Mouse (Mus musculus) MEL (cell line): ENCODE data around the gene Per2. TPM values are rescaled to one million over a fixed set of nuclear protein-coding genes. Genes with fewer than 3 reads are reported as not detected.

Experiments used
- DNase-seq: peaks from one replicate; pipeline ENCODE4 v3.0.0; 2011; ENCODE audit warnings: low read depth, low spot score
- H3K27ac ChIP-seq: 2 replicates; pipeline ENCODE4 v1.5.1; 2012; ENCODE audit warnings: low read depth, mild to moderate bottlenecking, control low read depth, low read length, moderate library complexity; ENCODE audit not compliant: control insufficient read depth
- H3K27me3 ChIP-seq, 2 experiments: fragments of 150-350 bp in 1 of 2; sonication (generic) in 1 of 2; 2 replicates each; pipeline ENCODE4 v1.6.1; 2012; ENCODE audit warnings: low read length in 2 of 2, mild to moderate bottlenecking in 2 of 2, improper control_type of control experiment in 1 of 2, moderate library complexity in 1 of 2; ENCODE audit not compliant: insufficient read depth in 2 of 2, control insufficient read depth in 1 of 2
- H3K36me3 ChIP-seq, 2 experiments: 2 replicates each; pipeline ENCODE4 v1.6.1; 2012 to 2014; ENCODE audit warnings: low read length in 2 of 2, improper control_type of control experiment in 1 of 2, inconsistent platforms in 1 of 2, mild to moderate bottlenecking in 1 of 2; ENCODE audit not compliant: insufficient read depth in 2 of 2, control insufficient read depth in 1 of 2
- H3K4me1 ChIP-seq, 2 experiments: fragments of 150-350 bp in 1 of 2; sonication (generic) in 1 of 2; 2 replicates each; pipeline ENCODE4 v1.6.1; 2012; ENCODE audit warnings: low read length in 2 of 2, improper control_type of control experiment in 1 of 2, mild to moderate bottlenecking in 1 of 2; ENCODE audit not compliant: insufficient read depth in 2 of 2, control insufficient read depth in 1 of 2
- H3K4me3 ChIP-seq, 2 experiments: fragments of 150-350 bp in 1 of 2; sonication (generic) in 1 of 2; 2 replicates each; pipeline ENCODE4 v1.5.1; 2012; ENCODE audit warnings: low read depth in 2 of 2, low read length in 2 of 2, mild to moderate bottlenecking in 2 of 2, moderate library complexity in 2 of 2, control low read depth in 1 of 2, improper control_type of control experiment in 1 of 2; ENCODE audit not compliant: control insufficient read depth in 1 of 2, insufficient read depth in 1 of 2
- H3K79me2 ChIP-seq: 2 replicates; pipeline ENCODE4 v1.6.1; 2012; ENCODE audit warnings: mild to moderate bottlenecking, low read length, moderate library complexity; ENCODE audit not compliant: control insufficient read depth, poor library complexity, insufficient read depth
- H3K9ac ChIP-seq: 2 replicates; pipeline ENCODE4 v1.6.1; 2012; ENCODE audit warnings: low read depth, mild to moderate bottlenecking, control low read depth, low read length, moderate library complexity; ENCODE audit not compliant: control insufficient read depth, poor library complexity, severe bottlenecking
- H3K9me3 ChIP-seq: fragments of 150-350 bp; sonication (generic); replicated peaks from 2 replicates; pipeline ENCODE4 v1.6.1; 2012; ENCODE audit warnings: mild to moderate bottlenecking, low read length, improper control_type of control experiment, moderate library complexity; ENCODE audit not compliant: insufficient read depth
- CHD2 ChIP-seq: IDR thresholded peaks from 2 replicates; pipeline ENCODE4 v1.6.1; 2011; ENCODE audit warnings: low read length, improper control_type of control experiment
- CTCF ChIP-seq, 3 experiments: IDR thresholded peaks in 2 of 3; conservative IDR thresholded peaks in 1 of 3; 2 replicates each; pipeline ENCODE4 v1.5.1; 2011 to 2012; ENCODE audit warnings: low read length in 3 of 3, low read depth in 2 of 3, mild to moderate bottlenecking in 2 of 3, improper control_type of control experiment in 1 of 3, inconsistent platforms in 1 of 3, mixed read lengths in 1 of 3, moderate library complexity in 1 of 3; ENCODE audit not compliant: control insufficient read depth in 1 of 3, insufficient read depth in 1 of 3, poor library complexity in 1 of 3, severe bottlenecking in 1 of 3
- E2F4 ChIP-seq: IDR thresholded peaks from 2 replicates; pipeline ENCODE4 v1.6.1; 2011; ENCODE audit warnings: low read depth, low read length, improper control_type of control experiment, borderline replicate concordance
- ELF1 ChIP-seq: IDR thresholded peaks from 2 replicates; pipeline ENCODE4 v1.6.1; 2014; ENCODE audit warnings: low read depth, mild to moderate bottlenecking, inconsistent platforms, low read length, improper control_type of control experiment, moderate library complexity
- EP300 ChIP-seq, 2 experiments: IDR thresholded peaks; 2 replicates each; pipeline ENCODE4 v1.6.1; 2011; ENCODE audit warnings: improper control_type of control experiment in 2 of 2, low read length in 2 of 2, low read depth in 1 of 2, mild to moderate bottlenecking in 1 of 2
- ETS1 ChIP-seq: IDR thresholded peaks from 2 replicates; pipeline ENCODE4 v1.6.1; 2012; ENCODE audit warnings: low read depth, mild to moderate bottlenecking, inconsistent platforms, low read length, improper control_type of control experiment, moderate library complexity
- MAZ ChIP-seq: IDR thresholded peaks from 2 replicates; pipeline ENCODE4 v1.6.1; 2012; ENCODE audit warnings: low read depth, mild to moderate bottlenecking, inconsistent platforms, low read length, improper control_type of control experiment
- MEF2A ChIP-seq: IDR thresholded peaks from 2 replicates; pipeline ENCODE4 v1.6.1; 2014; ENCODE audit warnings: low read depth, mild to moderate bottlenecking, inconsistent platforms, low read length, improper control_type of control experiment; ENCODE audit not compliant: poor library complexity, insufficient replicate concordance, severe bottlenecking; ENCODE audit errors: extremely low read depth
- MXI1 ChIP-seq: IDR thresholded peaks from 2 replicates; pipeline ENCODE4 v1.6.1; 2011; ENCODE audit warnings: mild to moderate bottlenecking, low read depth, low read length, improper control_type of control experiment
- NRF1 ChIP-seq: IDR thresholded peaks from 2 replicates; pipeline ENCODE4 v1.6.1; 2014; ENCODE audit warnings: low read depth, mild to moderate bottlenecking, inconsistent platforms, low read length, improper control_type of control experiment, moderate library complexity; ENCODE audit not compliant: poor library complexity, insufficient read depth, severe bottlenecking
- RAD21 ChIP-seq: IDR thresholded peaks from 2 replicates; pipeline ENCODE4 v1.6.1; 2011; ENCODE audit warnings: mild to moderate bottlenecking, low read depth, low read length, improper control_type of control experiment
- TCF12 ChIP-seq: IDR thresholded peaks from 2 replicates; pipeline ENCODE4 v1.6.1; 2014; ENCODE audit warnings: low read depth, mild to moderate bottlenecking, inconsistent platforms, low read length, improper control_type of control experiment, moderate library complexity
- UBTF ChIP-seq: IDR thresholded peaks from 2 replicates; pipeline ENCODE4 v1.6.1; 2012; ENCODE audit warnings: low read depth, mild to moderate bottlenecking, inconsistent platforms, low read length, improper control_type of control experiment, moderate library complexity, borderline replicate concordance; ENCODE audit not compliant: insufficient read depth
- USF1 ChIP-seq: IDR thresholded peaks from 2 replicates; pipeline ENCODE4 v1.6.1; 2014; ENCODE audit warnings: low read depth, mild to moderate bottlenecking, inconsistent platforms, low read length, improper control_type of control experiment, moderate library complexity
- USF2 ChIP-seq, 2 experiments: IDR thresholded peaks; 2 replicates each; pipeline ENCODE4 v1.6.1; 2011 to 2012; ENCODE audit warnings: improper control_type of control experiment in 2 of 2, low read length in 2 of 2, borderline replicate concordance in 1 of 2, inconsistent platforms in 1 of 2, low read depth in 1 of 2, mild to moderate bottlenecking in 1 of 2; ENCODE audit not compliant: insufficient read depth in 1 of 2
- ZC3H11A ChIP-seq: IDR thresholded peaks from 2 replicates; pipeline ENCODE4 v1.6.1; 2012; ENCODE audit warnings: low read depth, mild to moderate bottlenecking, inconsistent platforms, low read length, improper control_type of control experiment
- polyA plus RNA-seq, 2 experiments: library from polyadenylated mRNA; stranded (reverse) in 1 of 2; unstranded in 1 of 2; fragments of >175 nt in 1 of 2; fragments of >200 nt in 1 of 2; gene quantifications; 2 replicates each; pipeline versions ENCODE4 v1.2.1 to v1.2.4; 2012; ENCODE audit warnings: low replicate concordance in 2 of 2, low read depth in 1 of 2; ENCODE audit not compliant: insufficient read length in 2 of 2, insufficient read depth in 1 of 2, missing spikeins in 1 of 2
- total RNA-seq: library from RNA; depleted of rRNA; stranded (reverse); fragments of 300-350 nt; gene quantifications from 2 replicates; pipeline ENCODE4 v1.2.3, GENCODE M21; 2012

The Per2 gene
- total and polyA plus RNA-seq, 3 experiments: 4.3 to 8.3 TPM; not detected in 1

DNA sequence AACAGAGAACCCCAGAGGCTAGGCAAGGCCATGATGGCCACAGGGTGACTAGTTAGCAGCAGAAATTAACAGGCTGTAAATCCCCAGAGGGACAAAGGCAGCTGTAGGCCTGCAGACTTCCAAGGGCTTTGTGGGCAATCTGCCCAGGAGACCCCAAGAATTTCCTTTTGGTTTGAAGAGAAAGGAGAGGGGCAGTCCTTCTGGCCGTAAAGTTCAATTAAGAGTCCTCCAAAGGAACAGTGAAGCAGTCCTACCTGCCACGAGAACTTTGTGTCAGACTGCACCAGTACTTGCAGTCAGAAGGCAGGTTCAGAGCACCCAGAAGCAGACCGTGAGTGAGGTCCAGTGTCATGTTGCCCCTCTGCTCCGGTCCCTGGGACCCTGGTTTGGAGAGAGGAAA, 44.2 kb downstream of the Per2 start:
- no peaks in the 10 kb centered on the region for H3K9me3 ChIP-seq
- H3K27ac ChIP-seq: no peak overlapping the region
- no peak overlapping the region for H3K9ac ChIP-seq
- no peaks in the 10 kb centered on the region for H3K36me3 ChIP-seq
- H3K79me2 ChIP-seq: peaks cover 3% of the 10 kb centered on the region
- no peaks in the 10 kb centered on the region for H3K27me3 ChIP-seq
- no peak for TF ChIP-seq CTCF (IDR thresholded peaks at IDR 0.05 in 2 of 3, conservative IDR thresholded peaks at IDR 0.05 in 1 of 3; ENCODE audit: control insufficient read depth in 1 of 3, insufficient read depth in 1 of 3, low read depth in 2 of 3, low read length in 3 of 3, poor library complexity in 1 of 3, severe bottlenecking in 1 of 3)
- no peak for TF ChIP-seq CHD2
- no peak for TF ChIP-seq USF2 (IDR thresholded peaks at IDR 0.05; ENCODE audit: borderline replicate concordance in 1 of 2, insufficient read depth in 1 of 2, low read depth in 1 of 2, low read length in 2 of 2)
- no peak for TF ChIP-seq NRF1
- no peak for TF ChIP-seq UBTF
- TF ChIP-seq RAD21: no peak
- no peak for TF ChIP-seq MXI1
- TF ChIP-seq ZC3H11A: no peak
- DNase-seq: no peak
- no peak overlapping the region for H3K4me3 ChIP-seq
- peaks cover 0 to 4% of the 10 kb centered on the region in 2 experiments; a peak in 2 of 4 replicates for H3K4me1 ChIP-seq

GRCm38 (mm10) chr1:91413898-91414594, 45.1 kb downstream of the Per2 start, which contains the start of gene Hes6:
Gene Hes6, minus strand, starts transcription at chr1:91414038.
- TF ChIP-seq USF1: no peak
- peak in 1 of 2 experiments; percentile 15; a peak in 1 of 4 replicates for TF ChIP-seq EP300 (IDR thresholded peaks at IDR 0.05; ENCODE audit: low read depth in 1 of 2, low read length in 2 of 2)
- TF ChIP-seq ELF1: 0 out of 2 replicates have a peak, but pooled peaks have one; percentile 41
- TF ChIP-seq ETS1: peak; percentile 29; the same call in 1 of the 2 replicates
- no peak for TF ChIP-seq E2F4
- no peak; the same call in 1 of the 2 replicates for TF ChIP-seq TCF12
- TF ChIP-seq MAZ: no peak
- TF ChIP-seq MEF2A: no peak
- TF ChIP-seq NRF1: peak; percentile 25; the same call in 1 of the 2 replicates
- peak; percentile 80 for DNase-seq
- Histone ChIP-seq H3K9me3 (no peaks in the 10 kb centered on the region), H3K27ac (peak within 1 kb of the TSS; percentile 18), H3K36me3 (no peaks in the 10 kb centered on the region), H3K9ac (peak within 1 kb of the TSS; percentile 89), H3K79me2 (peaks cover 3% of the 10 kb centered on the region), H3K4me1 (peaks cover 0 to 4% of the 10 kb centered on the region in 2 experiments; a peak in 2 of 4 replicates), H3K4me3 (peak within 1 kb of the TSS; percentile 85), H3K27me3 (no peaks in the 10 kb centered on the region)
